Mouse (Mus musculus) spleen, embryonic (tissue): ENCODE measurements around the gene Cd96.

Experiments
- CTCF ChIA-PET: fragments of 350-600 bp; sonication (Branson Sonifier 250); formaldehyde crosslinking; loops from one replicate; lab custom pipeline; 2022; lab: Charles Lee

Cd96 gene

DNA sequence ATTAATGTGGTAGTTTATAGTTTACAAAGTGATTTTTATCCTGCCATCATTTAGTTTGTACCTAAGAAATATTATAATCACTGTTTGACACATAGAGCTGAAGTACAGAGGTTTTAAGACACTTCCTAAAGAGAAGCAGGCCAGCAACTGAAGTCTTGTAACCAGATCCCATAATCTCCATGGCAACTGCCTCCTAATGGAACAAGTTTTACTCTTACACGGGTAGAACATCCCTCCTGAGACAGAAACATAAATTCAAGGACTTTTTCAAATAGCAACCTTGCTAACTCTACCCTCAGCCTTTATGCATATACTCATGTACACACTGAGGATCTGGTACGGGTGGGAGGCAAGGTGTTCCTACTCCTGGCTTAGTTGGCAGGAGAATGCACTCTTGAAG lies 83.8 kb downstream of the Cd96 start:
- CTCF ChIA-PET, result no interaction called here

DNA sequence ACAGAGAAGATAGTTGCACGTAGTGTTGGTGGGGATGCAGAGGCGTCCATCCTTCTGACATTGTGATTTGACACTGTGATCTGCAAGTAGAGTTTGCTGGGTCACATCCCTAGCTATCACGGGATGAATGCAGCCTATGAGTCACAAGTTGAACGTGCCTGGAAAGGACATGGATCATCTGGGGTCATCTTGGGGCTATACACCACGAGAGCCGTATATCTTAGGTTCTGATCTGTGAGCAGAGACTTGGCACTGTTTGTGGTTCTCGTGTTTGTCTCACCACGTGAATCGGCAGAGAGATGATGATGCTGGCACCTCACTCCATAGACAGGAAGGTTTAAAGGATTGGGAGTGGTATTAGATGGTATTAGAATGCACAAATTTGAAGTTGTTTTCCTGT lies 86.2 kb downstream of the Cd96 start:
- CTCF ChIA-PET, result no interaction called here

DNA sequence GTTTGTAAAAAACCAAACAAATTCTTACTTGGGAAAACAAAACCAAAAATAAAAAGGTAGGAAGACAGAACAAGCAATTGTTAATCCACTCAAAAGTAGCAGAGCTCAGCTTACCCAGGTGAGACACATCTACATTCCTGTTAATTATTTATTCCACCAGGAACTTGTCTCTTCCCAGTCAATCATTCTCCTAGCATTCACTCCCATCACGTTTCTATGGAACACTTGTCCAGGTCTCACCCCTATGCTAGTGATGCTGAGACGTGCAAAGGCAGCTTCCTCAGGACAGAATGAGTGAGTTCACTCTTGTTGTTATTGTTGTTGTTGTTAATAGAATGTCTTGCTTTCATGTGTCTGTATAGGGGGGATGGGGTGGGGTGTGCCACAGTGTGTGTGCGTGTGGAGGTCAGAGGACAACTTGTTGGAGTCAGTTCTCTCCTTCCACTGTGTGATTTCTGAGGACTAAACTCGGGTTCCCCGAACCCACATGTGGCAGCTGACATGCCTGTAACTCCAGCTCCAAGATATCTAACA lies 97.0 kb downstream of the Cd96 start:
- CTCF ChIA-PET, result no interaction called here

DNA sequence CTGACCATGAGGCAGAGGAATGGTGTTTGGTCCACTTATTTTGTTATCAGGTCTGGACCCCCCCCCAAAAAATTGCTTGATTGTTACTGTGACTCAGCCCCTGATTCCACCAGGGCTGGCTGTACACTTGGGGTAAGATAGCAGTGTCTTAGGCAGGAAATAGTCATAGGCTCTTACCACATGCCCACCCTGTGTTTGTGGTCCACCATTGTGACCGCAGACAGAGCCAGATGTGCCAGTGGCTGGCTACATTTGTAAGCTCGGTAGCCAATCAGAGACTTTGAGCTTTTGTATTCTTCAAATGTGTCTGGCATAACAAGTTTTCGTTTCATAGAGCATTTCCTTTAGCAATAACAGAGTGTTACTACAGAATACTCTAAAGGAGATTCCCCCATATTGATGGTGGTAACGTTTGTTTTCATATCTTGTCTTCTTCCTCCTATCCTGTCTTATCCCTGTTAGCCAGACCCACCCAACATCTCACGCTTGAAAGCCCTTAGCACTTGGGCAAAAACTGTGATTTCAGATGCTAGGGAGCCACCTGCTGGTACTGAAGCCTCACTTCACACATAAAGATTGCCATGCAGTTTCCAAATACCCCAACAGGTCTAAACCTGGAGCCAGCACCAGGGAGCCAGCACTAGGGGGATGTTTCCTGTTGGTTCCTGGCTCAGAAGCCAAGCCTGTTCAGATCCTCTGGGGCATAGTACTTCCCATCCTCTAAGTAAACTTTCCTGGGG lies 97.7 kb downstream of the Cd96 start:
- CTCF ChIA-PET, result interaction anchor here (0.7 to 2.0 kb wide), 2 partner anchors 33 to 244 kb away, joined by 3 to 4 read pairs; no protein-coding TSS in a partner anchor

DNA sequence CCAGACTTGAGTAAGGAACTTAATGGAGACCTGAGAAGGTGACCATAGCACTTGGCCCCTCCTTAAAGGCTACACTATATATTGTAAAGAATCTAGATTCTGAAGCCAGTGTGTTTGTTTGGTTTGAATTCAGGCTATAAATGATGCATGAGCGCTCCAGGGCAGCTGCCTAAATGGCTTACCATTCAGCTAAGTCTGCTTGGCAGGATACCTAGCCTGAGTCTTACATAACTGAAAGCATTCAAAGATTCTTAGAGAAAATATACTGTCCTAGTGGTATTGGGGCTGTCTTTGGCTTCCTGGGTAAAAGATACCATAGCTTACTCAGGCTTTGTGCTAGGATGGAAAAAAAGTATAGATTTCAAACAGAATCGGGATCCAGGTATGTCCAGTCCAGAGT lies 98.7 kb downstream of the Cd96 start:
- CTCF ChIA-PET, result interaction anchor here (0.5 to 2.0 kb wide), 3 partner anchors 31 to 217 kb away, joined by 3 to 4 read pairs (median 3); no protein-coding TSS in a partner anchor

DNA sequence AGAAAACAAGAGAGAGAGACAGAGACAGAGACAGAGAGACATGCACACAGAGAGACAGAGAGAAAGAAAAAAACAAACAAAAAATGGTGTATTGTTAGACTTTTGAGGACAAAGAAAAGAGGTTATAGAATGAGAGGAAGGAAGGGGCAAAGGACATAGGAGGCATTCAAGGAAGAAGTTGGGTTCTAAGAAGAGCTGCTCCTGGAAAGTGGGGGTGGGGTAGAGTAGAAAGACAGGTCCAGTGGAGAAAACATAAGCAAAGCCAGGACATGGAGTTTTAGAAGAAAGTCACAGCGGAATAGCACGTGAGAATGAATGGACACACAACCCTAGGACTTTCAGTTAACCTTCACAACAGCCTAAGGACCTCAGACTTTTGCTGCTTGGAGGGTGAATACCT lies 99.7 kb downstream of the Cd96 start:
- CTCF ChIA-PET, result interaction anchor here (0.9 kb wide), 1 partner anchor 30 kb away, joined by 3 read pairs; no protein-coding TSS in a partner anchor

DNA sequence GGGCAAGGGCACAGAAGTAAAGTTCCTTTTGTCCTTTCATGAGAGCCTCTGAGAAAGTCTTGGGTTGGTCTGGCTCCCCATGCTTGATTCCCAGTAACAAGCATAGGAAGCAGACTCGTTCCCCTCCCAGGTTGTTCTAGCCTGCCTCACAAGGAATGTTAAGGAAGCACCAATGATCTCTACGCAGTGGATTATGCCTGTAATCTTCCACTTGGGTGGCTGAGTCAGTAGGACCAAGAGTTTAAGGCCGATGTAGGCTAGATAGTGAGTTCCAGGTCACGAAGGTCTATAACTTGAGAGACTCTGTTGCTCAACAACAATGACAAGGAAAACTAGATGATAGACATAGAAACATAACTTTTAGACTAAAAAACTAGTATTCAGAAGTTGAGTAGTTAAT lies 100.3 kb downstream of the Cd96 start:
- CTCF ChIA-PET, result no interaction called here

DNA sequence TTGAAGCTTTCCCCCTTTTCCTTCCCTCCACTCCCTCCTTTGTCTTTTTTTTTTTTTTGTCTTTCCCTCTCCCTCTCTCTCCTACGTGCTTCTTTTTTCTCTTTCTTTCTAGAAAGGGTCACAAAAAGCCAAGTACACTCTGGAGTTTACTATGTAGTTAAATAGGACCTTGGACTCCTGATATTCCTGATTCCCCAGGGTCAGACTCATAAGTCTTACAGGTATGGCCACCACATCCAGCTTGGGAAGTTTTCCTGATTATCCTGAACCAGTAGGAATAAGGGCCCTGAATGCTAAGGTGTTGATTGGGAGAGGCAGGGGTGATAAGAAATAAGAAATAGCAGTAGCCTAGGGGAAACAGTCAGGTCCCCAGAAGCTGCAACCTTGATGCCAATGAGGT lies 100.7 kb downstream of the Cd96 start:
- CTCF ChIA-PET, result no interaction called here

DNA sequence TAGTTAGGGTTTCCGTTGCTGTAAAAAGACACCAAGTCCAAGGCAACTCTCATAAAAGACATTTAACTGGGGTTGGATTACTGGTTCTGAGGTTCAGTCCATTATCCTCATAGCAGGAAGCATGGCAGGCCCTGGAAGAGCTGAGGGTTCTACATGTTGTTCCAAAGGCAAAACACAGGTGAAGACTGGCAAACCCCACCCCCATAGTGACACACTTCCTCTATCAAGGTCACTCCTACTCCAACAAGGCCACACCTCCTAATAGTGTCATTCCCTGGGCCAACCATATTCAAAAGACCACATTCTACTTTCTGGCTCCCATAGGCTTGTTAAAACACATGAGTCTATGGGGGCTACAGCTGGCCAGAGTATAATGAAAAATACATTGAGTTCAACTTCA lies 108.4 kb downstream of the Cd96 start:
- CTCF ChIA-PET, result no interaction called here

DNA sequence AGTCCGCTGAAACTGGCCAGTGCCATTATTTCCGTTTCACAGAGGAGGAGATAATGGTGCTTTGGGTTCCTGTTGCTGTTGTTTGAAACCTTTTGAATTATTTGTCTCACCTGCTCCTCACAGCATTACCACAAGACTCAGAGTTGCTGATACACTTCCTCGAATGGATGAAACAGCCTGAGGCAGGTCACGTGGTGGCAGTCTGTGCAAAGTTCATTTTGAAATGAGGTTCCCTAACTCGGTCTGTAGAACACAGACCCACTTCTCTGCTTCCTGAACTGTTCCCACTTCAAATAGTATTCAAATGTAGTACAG lies 109.2 kb downstream of the Cd96 start:
- CTCF ChIA-PET, result no interaction called here

DNA sequence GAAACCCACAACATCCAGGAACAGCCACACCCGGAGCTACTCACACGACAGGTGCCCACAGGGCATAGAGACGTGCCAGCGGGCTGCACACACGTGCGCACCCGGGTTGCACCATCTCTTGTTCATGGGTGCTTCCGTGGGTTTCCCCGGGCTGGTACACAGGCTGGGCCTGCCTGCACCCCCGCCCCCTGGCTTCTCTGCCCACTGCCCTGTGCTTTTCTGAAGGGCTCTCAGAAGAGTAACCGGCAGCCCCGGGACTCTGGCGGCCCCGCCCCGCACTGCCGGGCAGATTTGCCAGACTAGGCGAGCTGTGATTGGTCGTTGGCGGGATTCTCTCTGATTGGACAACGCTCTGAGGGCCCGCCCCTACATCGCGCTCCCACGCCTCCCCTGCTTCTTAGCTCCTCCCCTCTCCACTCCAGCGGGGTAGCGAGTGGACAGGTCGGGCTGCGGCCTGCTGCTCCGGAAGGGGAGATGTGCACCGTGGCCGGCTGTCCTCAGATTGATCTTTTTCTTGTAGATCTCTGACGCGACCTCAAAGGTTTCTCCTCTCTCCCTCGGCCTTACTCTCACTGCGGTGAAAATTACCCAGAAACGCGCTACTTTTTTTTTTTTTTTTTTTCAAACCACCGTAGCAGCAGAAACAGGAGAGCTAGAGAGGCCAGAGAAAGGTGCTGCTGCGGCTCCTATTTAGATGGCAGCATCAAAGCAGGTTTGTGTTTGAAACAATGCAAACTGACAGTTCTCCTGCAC lies 109.7 kb downstream of the Cd96 start, which contains the start of gene Plcxd2:
Gene Plcxd2, minus strand, starts transcription at position 66 of the 753 bp plus-strand sequence.
- CTCF ChIA-PET, result no interaction called here

DNA sequence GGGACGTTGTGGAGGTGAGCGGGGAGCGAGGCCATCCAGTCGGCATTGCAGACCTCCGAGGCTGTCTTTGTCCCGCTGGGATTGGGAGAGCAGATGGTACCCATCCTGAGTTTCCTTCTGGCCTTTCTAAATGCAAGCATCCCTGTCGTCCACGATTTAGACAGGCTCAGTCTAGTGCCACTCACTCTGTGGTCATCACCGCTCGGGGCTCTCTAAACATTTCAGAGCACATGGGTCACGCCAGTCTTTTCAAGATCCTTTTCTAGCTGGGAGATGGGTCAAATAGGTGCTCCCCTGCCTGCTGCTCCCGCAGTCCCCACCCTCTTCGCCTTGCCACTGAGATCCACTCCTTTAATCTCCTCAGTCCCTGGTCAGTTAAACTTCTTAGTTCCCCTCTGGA lies 110.3 kb downstream of the Cd96 start:
- CTCF ChIA-PET, result no interaction called here

DNA sequence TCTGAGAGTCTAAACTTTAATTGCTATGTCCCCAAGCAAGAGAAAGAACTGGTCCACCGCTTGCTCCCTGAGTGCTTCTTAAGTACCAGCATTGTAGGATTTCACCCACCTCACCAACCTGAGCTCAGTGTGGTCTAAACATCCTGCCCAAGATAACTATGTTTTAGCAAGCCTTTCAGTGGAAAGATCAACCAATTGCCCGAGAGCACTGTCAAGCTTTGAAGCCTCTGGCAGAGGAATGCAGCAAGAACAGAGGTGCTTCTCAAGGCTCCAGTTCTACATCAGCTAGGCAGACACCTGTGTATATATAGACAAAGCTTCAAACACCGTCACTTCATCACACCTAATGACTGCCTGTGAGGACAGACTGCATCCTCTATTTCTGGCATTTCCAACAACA lies 111.3 kb downstream of the Cd96 start:
- CTCF ChIA-PET, result no interaction called here

DNA sequence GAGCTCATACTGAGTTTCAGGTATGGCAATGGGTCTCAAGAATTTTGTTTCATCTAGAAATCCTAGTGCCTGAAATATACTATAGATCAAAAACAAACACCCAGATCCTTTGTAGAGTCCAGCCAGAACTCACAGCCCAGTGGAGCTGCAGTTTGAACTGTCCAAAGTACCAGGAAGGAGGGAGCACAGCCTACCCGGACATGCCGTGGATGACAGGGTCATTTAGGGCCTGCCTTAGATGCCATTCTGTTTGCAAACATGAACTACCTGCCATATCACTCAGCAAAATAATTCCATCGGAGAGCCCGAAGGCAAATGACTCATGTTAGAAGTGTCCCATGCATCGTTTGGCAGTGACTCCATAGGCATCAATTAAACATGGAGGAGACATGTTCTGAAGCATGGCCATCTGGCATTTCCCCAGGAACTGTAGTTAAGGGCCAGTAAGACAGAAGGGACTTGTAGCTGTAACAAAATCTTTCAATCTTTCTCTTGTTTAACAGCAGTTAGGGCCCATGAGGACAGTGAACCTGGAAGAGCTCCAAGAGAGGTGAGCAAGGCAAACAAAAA lies 111.9 kb downstream of the Cd96 start:
- CTCF ChIA-PET, result no interaction called here

DNA sequence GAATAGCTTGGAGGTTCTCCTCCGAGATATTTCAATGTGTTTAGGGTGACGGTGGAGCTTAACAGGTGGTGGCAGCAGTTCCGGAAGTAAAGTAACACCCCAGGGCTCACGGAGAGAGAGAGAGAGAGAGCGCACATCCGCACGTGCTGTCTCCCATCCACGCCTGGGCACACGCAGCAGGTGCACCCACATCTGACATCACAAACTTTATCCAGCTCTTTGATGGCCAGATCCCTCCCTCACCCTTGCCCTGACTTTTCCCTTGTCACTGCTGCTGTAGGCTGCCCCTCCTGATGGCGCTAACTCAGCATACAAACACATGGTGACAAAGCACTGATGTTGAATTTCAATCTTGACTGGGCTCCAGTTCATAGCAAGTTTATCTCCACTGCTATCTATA lies 113.8 kb downstream of the Cd96 start:
- CTCF ChIA-PET, result no interaction called here

DNA sequence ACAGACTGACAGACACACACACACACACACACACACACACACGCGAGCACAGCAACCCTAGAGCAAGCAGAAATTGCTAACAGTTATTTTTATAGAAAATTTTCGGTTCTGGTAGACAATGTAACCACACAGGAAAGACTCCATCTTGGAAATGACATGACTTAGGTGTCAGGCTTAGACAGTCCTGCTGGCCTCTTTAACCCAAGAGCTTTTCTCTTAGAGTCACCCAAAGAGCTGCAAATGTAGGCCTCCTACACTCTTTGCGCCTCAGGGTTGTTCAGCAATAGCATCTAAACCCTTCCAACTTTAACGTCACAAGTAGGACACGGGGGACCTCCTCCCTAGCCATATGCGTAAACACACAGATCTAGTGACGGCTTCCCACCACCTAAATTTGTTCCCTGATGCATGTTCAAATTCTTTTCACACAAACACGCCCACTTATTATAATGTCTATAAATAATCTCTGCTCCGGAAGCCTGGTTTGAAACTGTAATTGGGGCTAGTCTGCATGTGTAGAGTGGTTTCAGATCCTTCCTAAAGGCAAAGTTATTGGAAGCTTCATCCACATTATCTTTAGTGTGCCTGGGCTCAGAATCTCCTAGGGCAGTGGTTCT lies 118.4 kb downstream of the Cd96 start:
- CTCF ChIA-PET, result no interaction called here

DNA sequence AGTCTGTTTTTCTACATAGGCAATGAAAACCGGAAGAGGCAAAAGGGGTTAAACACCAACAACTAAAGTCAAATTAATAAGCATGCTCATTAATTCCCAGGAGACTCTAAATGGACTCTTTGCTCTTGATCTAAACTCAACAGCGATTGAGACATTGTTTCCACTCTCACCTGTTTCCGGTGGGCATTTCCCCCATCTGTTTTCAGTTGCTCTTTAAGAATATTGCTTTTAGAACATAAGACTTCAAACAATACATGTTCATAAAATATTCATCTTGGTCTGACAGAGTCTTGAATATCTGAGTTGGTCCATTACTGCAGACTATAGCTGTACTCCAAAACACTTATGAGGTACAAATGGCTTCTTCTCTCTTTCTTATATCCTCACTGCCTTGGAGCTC lies 119.1 kb downstream of the Cd96 start:
- CTCF ChIA-PET, result no interaction called here

DNA sequence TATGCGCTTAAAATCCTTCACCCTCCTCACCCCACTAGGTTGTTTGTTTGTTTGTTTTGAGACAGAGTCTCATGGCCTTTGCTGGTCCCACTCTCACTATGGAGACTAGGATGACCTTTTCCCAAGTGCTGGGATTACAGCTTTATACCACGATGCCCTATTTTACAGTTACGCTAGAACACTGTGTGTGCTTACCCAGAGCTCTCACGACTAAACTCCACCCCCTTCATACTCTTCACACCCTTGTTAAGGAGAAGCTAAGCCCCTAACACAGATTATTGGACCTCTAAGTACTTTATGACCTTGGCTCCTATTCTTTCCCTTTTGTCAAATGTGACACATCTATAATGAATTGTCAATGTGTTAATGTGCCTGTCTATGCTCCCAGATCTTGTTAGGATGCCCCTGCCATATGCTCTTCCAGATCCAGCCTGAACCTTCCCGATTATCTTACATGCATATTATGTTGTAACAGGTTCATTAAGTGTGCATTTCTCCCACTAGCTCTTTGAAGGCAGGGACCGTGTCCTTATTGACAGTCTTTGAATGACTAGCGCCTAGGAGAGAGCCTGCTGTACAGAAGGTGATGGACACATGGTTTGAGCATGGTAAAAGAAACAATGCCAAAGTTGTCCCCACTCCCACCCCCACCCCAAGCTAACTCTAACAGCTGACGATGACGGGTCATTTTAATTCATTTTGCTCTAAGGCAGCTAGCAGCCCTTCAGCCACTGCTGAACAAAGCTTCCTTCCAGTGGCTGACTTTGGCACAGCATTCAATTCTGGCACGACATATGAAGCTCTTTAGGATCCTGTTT lies 120.5 kb downstream of the Cd96 start:
- CTCF ChIA-PET, result interaction anchor here (0.5 kb wide), 1 partner anchor 13 kb away, joined by 3 read pairs; no protein-coding TSS in a partner anchor

DNA sequence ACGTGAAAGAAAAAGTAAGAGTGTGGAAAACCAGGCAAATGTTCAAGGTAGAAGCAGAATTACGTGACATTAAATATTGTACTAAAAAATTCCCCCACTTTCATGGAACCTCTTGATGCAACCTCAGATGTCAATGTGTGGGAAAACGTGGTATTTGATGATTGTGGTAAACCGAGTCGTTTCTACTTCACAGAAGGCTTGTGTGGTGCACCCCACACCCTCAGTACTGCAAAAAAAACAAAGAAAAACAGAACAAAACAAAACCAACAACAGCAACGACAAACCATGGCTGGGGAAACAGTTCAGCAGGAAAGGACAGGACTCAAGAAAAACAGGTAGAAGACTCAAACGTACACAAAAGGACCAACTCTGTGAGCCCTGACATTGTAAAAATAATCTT lies 121.8 kb downstream of the Cd96 start:
- CTCF ChIA-PET, result no interaction called here

DNA sequence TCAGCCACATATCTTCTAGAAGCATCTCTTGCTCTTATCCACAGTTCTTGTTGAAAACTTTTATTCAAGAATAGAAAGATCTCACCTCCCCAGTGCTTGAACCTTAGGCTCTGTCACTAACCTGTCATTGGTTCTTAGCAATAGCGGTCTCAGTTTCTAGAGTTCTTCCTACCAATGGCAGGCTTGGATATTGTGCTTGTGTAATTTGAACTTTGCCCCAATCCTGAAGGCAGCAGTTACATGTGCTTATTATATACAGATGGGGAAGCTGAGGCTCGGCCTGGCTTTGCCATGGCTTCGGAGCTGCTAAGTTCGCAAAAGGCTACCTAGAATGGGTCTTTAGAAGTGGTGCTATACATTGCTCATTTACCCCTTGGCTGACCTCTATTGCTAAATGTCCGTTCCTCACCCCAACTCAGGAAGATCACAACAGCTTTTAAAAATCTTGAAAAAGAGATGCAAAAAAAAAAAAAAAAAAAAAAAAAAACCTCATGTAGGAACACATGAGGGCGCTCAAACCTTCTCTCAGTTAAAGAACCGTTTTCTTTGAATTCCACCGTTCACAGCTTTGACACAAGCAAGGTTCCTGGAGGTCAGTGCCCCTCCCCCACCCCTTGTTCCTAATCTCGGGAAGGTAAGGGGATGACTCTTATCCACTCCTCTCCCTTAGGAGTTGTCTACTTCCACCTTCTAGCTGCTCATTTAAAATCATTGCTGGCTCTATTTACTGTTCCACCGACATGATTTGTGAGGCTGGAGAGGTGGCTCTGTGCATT lies 129.0 kb downstream of the Cd96 start:
- CTCF ChIA-PET, result interaction anchor here (0.6 to 0.9 kb wide), 3 partner anchors 30 to 41 kb away, joined by 3 to 5 read pairs (median 3); no protein-coding TSS in a partner anchor
